In genomic region chr11:107982225-107982896, GRCm38 (mm10) we compare ENCODE assay signal across 8 mouse cellular contexts.
A peak's percentile ranks its signal among the peaks of the same experiment; 100 is the strongest.
DNase-seq lines count a peak whose midpoint lies in the region; ATAC-seq and TF ChIP-seq lines count a peak whose summit lies in the region.

No protein-coding gene starts in this region.

- 33% methylated on average over 16 of the region's 16 CpGs for WGBS in intestine, postnatal 0 days
- WGBS in limb, embryonic 11.5 days = 24% methylated on average over 16 of the region's 16 CpGs
- 19% methylated on average over 16 of the region's 16 CpGs for WGBS in neural tube, embryonic 12.5 days

- H3K27ac ChIP-seq in intestine, postnatal 0 days (ENCODE audit: low read depth, low read length) = no peak overlapping the region
- no peak overlapping the region for H3K27ac ChIP-seq in limb, embryonic 11.5 days (replicated peaks; ENCODE audit: low read depth, low read length)
- no peak overlapping the region for H3K27ac ChIP-seq in neural tube, embryonic 12.5 days

- H3K36me3 ChIP-seq in intestine, postnatal 0 days (ENCODE audit: control insufficient read depth, insufficient read depth) = peaks cover 70% of the 10 kb centered on the region
- no peaks in the 10 kb centered on the region for H3K36me3 ChIP-seq in limb, embryonic 11.5 days (ENCODE audit: control insufficient read depth, insufficient read depth, low read length)
- no peaks in the 10 kb centered on the region for H3K36me3 ChIP-seq in neural tube, embryonic 12.5 days

- no peak overlapping the region for H3K9ac ChIP-seq in intestine, postnatal 0 days (ENCODE audit: low read depth, low read length)
- H3K9ac ChIP-seq in limb, embryonic 11.5 days (ENCODE audit: low read length) = no peak overlapping the region
- H3K9ac ChIP-seq in neural tube, embryonic 12.5 days = no peak overlapping the region

- H3K4me1 ChIP-seq in intestine, postnatal 0 days (replicated peaks; ENCODE audit: control insufficient read depth, insufficient read depth, low read length) = no peaks in the 10 kb centered on the region
- H3K4me1 ChIP-seq in limb, embryonic 11.5 days (ENCODE audit: control insufficient read depth, insufficient read depth, low read length) = no peaks in the 10 kb centered on the region
- H3K4me1 ChIP-seq in neural tube, embryonic 12.5 days = peaks cover 34% of the 10 kb centered on the region

- H3K4me2 ChIP-seq in intestine, postnatal 0 days (replicated peaks; ENCODE audit: low read depth) = no peak overlapping the region
- H3K4me2 ChIP-seq in limb, embryonic 11.5 days (ENCODE audit: low read depth, severe bottlenecking) = no peak overlapping the region; the same call in 1 of the 2 replicates
- peak overlapping the region; percentile 39; the same call in 1 of the 2 replicates for H3K4me2 ChIP-seq in neural tube, embryonic 12.5 days (replicated peaks)

- no peaks in the 10 kb centered on the region for H3K27me3 ChIP-seq in intestine, postnatal 0 days (replicated peaks; ENCODE audit: control insufficient read depth, insufficient read depth, low read length)
- no peaks in the 10 kb centered on the region for H3K27me3 ChIP-seq in limb, embryonic 11.5 days (ENCODE audit: control insufficient read depth, insufficient read depth, low read length)
- H3K27me3 ChIP-seq in neural tube, embryonic 12.5 days (replicated peaks) = no peaks in the 10 kb centered on the region

- H3K4me3 ChIP-seq in intestine, postnatal 0 days (ENCODE audit: low read depth, low read length) = no peak overlapping the region
- no peak overlapping the region for H3K4me3 ChIP-seq in limb, embryonic 11.5 days (ENCODE audit: low read depth, low read length)
- H3K4me3 ChIP-seq in neural tube, embryonic 12.5 days = no peak overlapping the region

- intact Hi-C loops in heart, postnatal 10 days (cut with DNase I) = loop anchor here (1.0 kb wide), 1 partner anchor 118 kb away; no protein-coding TSS in a partner anchor
- intact Hi-C loops in heart, postnatal 25 days (cut with DNase I) = loop anchor here (1.0 kb wide), 1 partner anchor 118 kb away; no protein-coding TSS in a partner anchor

- DNase-seq in heart, postnatal 10 days = peak; percentile 56 to 75
- no peak for DNase-seq in heart, postnatal 25 days (ENCODE audit: low spot score)
- peak; percentile 87 for DNase-seq in brain, adult 2 months (ENCODE audit: low read depth, low spot score)
- DNase-seq in fibroblast of lung, adult 2 months (ENCODE audit: low read depth) = peak; percentile 27
- DNase-seq in limb, embryonic 11.5 days (ENCODE audit: low spot score) = peak; percentile 89

- ATAC-seq in intestine, postnatal 0 days = peak; percentile 10; the same call in 1 of the 2 replicates
- no peak for ATAC-seq in limb, embryonic 11.5 days (ENCODE audit: insufficient number of reproducible peaks, low FRiP score, low TSS enrichment, low read depth)
- ATAC-seq in neural tube, embryonic 12.5 days (ENCODE audit: low FRiP score, low read depth) = peak; percentile 48
- ATAC-seq in CD4-positive, CD25-positive, alpha-beta regulatory T cell, adult 4 months = no peak

- no peaks in the 10 kb centered on the region for H3K9me3 ChIP-seq in intestine, postnatal 0 days (ENCODE audit: control insufficient read depth)
- H3K9me3 ChIP-seq in limb, embryonic 11.5 days (ENCODE audit: control insufficient read depth, low read length) = no peaks in the 10 kb centered on the region
- H3K9me3 ChIP-seq in neural tube, embryonic 12.5 days = no peaks in the 10 kb centered on the region

- peak; percentile 85 for TF ChIP-seq CTCF in intestine, postnatal 0 days (IDR thresholded peaks at IDR 0.05; ENCODE audit: low read depth)

Comparison
In these comparisons a context has a peak if more than half of its experiments do, and no peak if none do; other contexts are left out.
1. ATAC-seq: peak in intestine, postnatal 0 days (single experiment) and neural tube, embryonic 12.5 days (single experiment); none in limb, embryonic 11.5 days (single experiment) and CD4-positive, CD25-positive, alpha-beta regulatory T cell, adult 4 months (single experiment).